Mouse (Mus musculus) splenic B cell, adult 2 months (primary cell): ENCODE results near the gene Numb.
"Not testable (repeated sequence)": the region's sequence is repeated elsewhere in the genome, so short reads cannot be mapped to it uniquely, and the experiment has no call there.

Experiments used
- DNase-seq: peaks from one replicate; pipeline ENCODE4 v3.0.0-alpha.2; 2011; ENCODE audit warnings: low read depth, low spot score
- H3K27me3 ChIP-seq: 2 replicates; pipeline ENCODE4 v1.6.1; 2012; ENCODE audit warnings: mild to moderate bottlenecking, low read length, moderate library complexity, mixed read lengths; ENCODE audit not compliant: control insufficient read depth, poor library complexity, insufficient read depth, severe bottlenecking
- H3K36me3 ChIP-seq: 2 replicates; pipeline ENCODE4 v1.6.1; 2012; ENCODE audit warnings: mild to moderate bottlenecking, low read length, moderate library complexity, mixed read lengths; ENCODE audit not compliant: control insufficient read depth, poor library complexity, insufficient read depth, severe bottlenecking

The Numb gene

DNA sequence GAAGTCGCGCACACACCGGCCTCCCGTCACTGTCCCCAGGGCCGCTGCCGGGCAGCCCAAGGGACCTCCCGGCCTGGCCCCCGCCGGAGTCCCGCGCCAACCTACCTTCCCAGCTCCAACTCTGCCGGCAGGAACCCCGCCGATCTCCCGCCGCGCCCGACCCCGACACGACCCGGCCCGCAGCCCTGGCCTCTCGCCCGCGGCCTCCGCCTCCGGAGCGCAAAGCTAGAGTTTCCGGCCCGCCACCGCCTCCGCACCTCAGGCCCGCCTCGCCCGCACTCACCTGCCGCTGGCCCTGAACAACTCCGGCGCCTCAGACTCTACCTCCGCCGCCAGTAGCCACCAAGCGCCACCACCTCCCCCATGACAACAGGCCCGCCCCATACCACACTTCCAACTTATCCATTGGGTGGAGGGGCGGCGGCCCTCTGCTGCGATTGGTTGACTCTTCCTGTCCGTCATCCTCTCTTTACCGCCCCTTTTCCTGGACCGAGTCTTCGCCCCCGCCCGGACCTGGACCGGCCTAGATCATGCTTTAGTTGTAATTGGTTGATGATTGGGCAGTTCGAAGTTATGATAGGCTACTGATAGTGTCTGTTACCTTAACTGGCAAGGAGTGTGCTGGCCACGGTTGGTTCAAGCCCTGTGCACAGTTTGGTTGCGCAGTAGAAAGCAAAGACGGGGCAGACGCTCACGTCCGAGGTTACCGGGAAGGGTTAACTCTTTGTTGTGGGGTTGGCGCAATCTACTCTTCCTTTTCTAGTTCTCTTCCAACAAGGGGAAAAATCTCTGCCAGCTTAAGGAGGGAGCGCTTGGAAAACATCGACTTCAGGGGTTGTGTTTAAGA, at the start of gene Numb:
Gene Numb (minus strand): TSS at position 400 of the 847 bp plus-strand sequence.
- no peaks in the 10 kb centered on the region for H3K36me3 ChIP-seq
- DNase-seq = peak; percentile 99
- no peaks in the 10 kb centered on the region for H3K27me3 ChIP-seq

DNA sequence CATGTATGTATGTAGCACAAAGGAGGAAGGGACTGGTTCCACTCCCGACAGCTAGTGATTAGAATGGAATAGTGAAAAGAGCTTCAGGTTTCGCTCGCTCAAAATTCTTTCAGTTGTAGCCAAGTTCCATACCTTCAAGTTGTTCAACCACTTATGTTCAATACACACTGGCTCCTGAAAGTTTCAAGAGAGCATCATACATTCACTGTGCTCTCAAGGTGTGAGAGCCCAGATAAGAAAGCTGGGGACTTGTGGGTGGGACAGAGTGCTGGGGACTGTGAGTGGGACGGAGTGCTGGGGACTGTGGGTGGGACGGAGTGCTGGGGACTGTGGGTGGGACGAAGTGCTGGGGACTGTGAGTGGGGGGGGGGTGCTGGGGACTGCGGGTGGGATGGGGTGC, 43.5 kb upstream of the Numb start:
- no peak for DNase-seq
- Histone ChIP-seq H3K27me3 (no peaks in the 10 kb centered on the region), H3K36me3 (no peaks in the 10 kb centered on the region)

DNA sequence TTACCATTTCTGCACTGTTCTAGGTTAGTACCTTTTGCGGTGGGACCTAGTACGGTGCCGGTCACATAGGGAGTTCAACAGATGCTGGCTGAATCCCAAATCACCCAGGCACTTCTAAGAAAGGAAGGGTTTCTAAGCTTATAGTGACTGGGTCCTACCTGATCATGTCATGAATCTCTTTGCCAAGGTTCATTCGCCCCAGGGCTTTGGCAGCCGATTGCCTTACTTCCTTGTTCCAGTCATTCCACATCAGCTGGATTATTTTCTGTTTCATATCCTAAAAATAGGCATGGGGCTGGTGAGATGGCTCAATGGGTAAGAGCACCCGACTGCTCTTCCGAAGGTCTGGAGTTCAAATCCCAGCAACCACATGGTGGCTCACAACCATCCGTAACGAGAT, 36.5 kb upstream of the Numb start:
- DNase-seq = no peak
- H3K27me3 ChIP-seq = no peaks in the 10 kb centered on the region
- H3K36me3 ChIP-seq = no peaks in the 10 kb centered on the region

DNA sequence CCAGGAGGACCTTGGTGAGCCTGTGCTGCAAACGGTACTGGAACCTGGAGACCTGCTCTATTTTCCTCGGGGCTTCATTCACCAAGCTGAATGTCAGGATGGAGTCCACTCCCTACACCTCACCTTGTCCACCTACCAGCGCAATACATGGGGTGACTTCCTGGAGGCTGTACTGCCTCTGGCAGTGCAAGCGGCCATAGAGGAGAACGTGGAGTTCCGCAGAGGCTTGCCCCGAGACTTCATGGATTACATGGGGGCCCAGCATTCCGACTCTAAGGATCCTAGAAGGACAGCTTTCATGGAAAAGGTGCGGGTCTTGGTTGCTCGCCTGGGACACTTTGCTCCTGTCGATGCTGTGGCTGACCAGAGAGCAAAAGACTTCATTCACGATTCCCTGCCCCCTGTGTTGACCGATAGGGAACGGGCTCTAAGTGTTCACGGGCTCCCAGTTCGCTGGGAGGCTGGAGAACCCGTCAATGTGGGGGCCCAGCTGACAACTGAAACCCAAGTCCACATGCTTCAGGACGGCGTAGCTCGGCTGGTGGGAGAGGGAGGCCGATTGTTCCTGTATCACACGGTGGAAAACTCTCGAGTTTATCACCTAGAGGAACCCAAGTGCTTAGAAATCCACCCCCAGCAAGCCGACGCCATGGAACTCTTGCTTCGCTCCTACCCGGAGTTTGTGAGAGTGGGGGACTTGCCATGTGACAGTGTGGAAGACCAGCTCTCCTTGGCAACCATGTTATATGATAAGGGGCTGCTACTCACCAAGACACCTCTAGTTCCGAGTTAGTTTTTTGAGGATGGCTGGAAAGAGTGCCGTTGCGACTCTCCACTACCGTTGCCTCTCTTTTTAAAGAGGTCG, 30.2 kb upstream of the Numb start:
- H3K27me3 ChIP-seq = no peaks in the 10 kb centered on the region
- no peaks in the 10 kb centered on the region for H3K36me3 ChIP-seq
- no peak for DNase-seq

DNA sequence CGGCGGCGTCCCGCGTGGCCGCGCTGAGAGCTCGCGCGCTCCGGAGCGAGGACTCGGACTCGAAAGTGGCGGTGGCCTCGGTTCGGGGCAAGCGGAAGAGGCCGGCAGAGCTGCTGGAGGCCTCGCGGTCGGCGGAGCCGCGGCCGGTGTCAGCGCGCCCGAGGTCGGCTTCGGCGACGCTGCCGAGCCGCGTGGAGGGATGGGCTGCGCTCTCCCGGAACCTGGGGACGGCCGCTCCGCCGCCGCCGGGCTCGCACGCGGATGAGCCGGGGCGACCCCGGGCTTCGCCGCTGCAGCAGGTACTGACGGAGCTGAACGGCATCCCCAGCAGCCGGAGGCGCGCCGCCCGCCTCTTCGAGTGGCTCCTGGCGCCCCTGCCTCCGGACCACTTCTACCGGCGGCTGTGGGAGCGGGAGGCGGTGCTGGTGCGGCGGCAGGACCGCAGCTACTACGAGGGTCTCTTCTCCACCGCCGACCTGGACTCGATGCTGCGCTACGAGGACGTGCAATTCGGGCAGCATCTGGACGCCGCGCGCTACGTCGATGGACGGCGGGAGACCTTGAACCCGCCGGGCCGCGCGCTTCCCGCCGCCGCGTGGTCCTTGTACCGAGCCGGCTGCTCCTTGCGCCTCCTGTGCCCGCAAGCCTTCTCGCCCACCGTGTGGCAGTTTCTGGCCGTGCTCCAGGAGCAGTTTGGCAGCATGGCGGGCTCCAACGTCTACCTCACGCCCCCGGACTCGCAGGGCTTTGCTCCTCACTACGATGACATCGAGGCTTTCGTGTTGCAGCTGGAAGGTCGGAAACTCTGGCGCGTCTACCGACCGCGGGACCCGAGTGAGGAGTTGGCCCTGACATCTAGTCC, 29.3 kb upstream of the Numb start:
- DNase-seq = peak; percentile 36
- no peaks in the 10 kb centered on the region for H3K36me3 ChIP-seq

DNA sequence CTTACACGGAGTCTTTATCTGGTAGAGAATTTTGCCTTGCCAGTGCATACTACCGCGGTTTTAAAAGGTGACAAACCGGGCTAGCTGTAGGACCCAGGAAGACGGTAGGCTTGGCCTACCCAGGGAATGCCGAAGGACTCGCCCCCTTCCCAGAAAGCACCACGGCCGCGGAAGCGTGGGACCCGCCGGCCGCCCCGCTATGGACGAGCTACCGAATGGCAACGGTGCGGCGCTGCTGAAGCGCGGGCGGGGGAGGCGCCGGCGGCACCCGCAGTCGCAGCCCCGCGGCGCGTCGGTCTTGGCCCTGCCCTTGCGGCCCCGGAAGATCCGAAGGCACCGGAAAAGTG, 28.7 kb upstream of the Numb start, which contains the start of gene Riox1:
Gene Riox1 (plus strand): TSS at position 116 of the 347 bp plus-strand sequence.
- peak; percentile 76 for DNase-seq
- H3K36me3 ChIP-seq = no peaks in the 10 kb centered on the region
- no peaks in the 10 kb centered on the region for H3K27me3 ChIP-seq

More for the DNA sequence above, 29.3 kb upstream of the Numb start:
- no peaks in the 10 kb centered on the region for H3K27me3 ChIP-seq

DNA sequence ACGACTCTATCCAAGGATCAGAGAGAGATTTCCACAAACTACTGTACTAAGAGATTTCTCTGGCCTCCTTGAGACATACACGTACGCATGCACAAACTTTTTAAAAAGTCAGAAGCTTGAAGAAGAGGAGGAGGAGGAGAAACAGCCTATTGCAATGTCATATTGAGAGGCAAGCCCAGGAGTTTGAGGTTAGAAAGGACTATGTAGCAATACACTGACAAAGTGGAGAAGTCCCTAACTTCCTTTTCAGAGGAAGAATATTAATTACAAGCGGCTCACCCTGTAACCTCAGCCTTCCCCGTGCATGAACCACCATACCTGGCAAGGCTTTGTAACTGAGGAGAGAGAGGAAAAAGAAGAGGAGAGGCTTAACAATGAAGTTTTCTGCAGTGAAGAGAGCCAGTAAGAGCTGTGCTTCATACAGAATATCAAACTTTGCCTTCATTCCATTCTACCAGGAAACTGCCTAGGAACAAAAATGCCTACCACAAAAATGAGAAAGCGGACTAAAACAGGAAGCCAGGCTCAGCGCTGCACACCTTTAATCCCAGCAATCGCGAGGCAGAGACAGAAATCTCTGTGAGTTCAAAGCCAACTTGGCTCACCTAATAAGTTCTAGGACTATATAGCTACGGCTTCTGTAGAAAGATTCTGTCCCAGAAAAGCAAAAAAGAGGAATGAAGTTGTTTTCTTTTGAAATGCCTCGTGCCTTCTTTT, 28.2 kb upstream of the Numb start:
- no peaks in the 10 kb centered on the region for H3K36me3 ChIP-seq
- no peak for DNase-seq
- H3K27me3 ChIP-seq = no peaks in the 10 kb centered on the region

DNA sequence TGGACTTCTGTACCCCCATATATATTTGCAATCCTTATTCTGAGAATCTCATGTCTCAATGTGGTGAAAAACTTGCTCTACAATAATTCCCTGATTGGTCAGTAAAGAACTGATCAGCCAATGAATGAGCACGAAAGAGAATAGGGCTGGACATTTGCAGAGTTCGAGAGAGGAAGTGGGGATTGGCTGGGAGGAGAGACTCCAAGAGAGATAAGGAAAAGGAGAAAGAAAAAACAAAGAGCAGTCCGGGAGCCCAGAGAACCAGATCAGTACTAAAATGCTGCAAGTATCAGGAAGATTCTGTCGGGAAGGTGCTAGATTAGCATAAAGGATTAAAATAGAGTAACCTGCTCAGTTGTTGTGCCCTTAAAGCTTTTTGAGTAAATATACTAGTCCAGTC, 27.3 kb upstream of the Numb start:
- Histone ChIP-seq H3K27me3 (no peaks in the 10 kb centered on the region), H3K36me3 (no peaks in the 10 kb centered on the region)
- DNase-seq = no peak

DNA sequence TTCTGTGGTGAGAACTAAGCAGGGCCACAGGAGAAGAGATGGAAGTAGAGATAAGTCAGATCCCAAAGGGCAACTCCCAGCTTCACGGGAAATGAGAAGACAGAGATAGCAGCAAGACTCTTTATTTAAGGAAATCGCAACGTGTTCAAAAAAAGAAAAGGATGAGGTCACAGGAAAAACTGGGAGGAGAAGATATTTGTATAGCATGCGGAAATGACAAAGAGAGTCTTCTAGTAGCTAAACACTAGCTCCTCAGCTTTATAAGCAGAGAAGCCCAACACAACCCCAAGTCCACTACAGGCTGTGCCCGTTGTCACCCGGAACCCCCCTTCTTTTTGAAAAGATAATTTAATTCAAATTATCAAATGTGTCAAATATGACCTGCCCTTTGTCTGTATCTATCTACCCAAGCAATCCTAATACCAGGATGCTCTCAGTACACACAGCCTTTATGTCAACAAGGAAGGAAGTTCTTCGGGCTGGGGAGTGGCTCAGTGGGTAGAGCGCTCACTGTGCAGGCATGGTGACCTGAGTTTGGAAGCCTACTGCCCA, 25.6 kb upstream of the Numb start:
- H3K36me3 ChIP-seq = no peaks in the 10 kb centered on the region
- no peak for DNase-seq

DNA sequence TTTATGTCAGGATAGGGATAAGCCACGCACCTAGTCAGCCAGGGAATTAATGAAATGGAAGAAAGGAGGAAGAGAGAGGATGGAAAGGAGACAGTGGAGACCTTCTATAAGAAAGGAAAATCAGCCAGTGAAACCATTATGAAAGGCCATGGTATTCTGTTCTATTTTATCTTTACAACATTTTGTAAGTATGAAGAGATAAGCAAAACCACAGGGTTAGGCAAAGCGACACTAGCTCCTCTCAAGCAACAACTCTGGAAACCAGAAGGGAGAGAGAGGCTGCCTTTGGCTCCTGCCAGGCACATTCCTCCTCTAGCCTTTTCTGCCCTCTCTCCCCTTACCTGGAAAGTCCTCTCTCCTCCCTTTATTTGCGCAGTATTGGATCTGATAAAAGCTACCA, 20.2 kb upstream of the Numb start:
- Histone ChIP-seq H3K27me3 (no peaks in the 10 kb centered on the region), H3K36me3 (no peaks in the 10 kb centered on the region)
- DNase-seq = no peak

More for the DNA sequence above, 25.6 kb upstream of the Numb start:
- H3K27me3 ChIP-seq = no peaks in the 10 kb centered on the region

DNA sequence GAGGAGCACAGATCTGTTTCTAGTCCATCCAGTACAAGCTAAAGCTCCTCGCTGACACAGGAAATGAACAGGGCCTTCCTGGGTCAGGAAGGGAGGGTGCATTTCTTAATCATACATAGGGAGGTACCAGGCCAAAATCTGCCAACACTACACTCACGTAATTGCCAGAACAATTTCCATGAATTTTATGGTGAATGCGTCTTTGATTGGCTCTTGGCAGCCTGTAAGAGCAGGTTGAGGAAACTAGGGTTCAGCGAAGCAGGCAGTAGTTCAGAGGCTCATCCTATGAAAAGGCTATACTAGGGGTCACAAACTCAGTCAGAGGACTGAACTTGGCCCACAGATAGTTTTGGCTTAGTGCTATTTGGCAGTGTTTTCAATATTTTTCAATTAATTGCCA, 18.3 kb upstream of the Numb start:
- Histone ChIP-seq H3K27me3 (no peaks in the 10 kb centered on the region), H3K36me3 (no peaks in the 10 kb centered on the region)
- DNase-seq = no peak

DNA sequence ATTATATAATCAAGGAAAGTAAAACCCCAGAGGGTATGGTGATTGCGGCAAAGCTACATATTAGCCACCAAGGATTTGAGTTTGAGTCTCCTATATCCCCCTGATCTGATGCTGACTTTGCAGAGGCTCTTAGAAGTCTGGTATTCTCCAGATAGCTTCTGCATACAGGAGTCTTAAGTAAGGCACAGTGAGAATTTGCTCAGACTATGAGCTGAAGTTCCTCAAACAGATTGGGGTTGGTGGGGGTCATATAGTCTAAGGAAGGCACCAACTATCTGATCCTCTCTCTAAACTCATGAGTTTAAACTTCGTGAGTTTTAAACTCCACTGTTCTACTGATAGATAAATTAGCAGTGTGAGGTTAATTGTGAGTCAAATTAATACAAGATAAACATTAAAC, 17.6 kb upstream of the Numb start:
- Histone ChIP-seq H3K36me3 (no peaks in the 10 kb centered on the region), H3K27me3 (no peaks in the 10 kb centered on the region)
- DNase-seq = no peak

DNA sequence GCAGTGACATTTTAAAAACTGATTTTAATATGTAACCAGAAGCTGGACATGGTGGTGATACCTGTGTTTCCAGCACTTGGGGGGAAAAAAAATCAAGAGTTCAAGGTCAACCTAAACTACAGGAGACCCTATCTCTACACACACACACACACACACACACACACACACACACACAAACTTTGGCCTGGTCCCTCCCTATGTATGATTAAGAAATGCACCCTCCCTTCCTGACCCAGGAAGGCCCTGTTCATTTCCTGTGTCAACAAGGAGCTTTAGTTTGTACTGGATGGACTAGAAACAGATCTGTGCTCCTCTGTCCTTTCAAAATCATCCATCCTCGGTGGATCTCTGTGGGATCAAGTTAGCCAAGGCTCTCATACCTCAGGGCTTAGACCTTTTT, 16.9 kb upstream of the Numb start:
- H3K27me3 ChIP-seq, DNase-seq, H3K36me3 ChIP-seq: not testable (repeated sequence)

DNA sequence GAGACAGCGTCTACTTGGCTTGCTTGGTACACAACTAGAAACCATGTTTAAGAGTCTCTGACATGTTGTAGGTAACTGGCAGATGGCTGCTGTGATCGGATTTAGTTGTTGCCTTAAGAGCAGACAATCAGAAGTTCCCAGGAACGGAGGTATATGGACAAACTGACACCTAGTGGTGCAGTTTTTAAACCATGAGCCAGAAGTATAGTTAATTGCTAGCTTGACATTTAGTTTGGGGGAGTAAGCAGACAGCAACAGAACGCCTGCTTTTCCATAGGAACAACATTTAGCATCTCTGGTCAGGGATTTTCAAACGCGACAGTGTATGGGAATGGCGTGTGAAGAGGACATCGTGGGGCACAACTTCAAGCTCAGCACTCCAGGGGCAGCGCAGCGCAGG, 15.9 kb upstream of the Numb start:
- Histone ChIP-seq H3K36me3 (no peaks in the 10 kb centered on the region), H3K27me3 (no peaks in the 10 kb centered on the region)
- no peak for DNase-seq
